Comparison of ENCODE assay signal across 9 mouse cellular contexts in genomic region chr1:153846867-153847266, GRCm38 (mm10). TPM values are rescaled to one million over a fixed set of nuclear protein-coding genes. Genes with fewer than 3 reads are reported as not detected.
DNase-seq lines count a peak whose midpoint lies in the region; ATAC-seq and TF ChIP-seq lines count a peak whose summit lies in the region.
"Had no signal": no experiment of that assay in that cellular context is flagged by ENCODE, and none has a peak within 500 bp of the region (broad histone marks: within the 10 kb centered on the region; RNA-seq: fewer than 3 reads in every experiment).

No protein-coding gene starts in this region.

- peak; percentile 18; the same call in 1 of the 2 replicates for TF ChIP-seq CTCF in liver, adult 2 months (IDR thresholded peaks at IDR 0.05; ENCODE audit: low read depth, low read length)
- no peak for TF ChIP-seq CTCF in embryonic fibroblast, embryonic 13.5 days (IDR thresholded peaks at IDR 0.05; ENCODE audit: borderline replicate concordance, insufficient read depth, low read length)

- no peaks in the 10 kb centered on the region for H3K36me3 ChIP-seq in liver, adult 2 months (ENCODE audit: control insufficient read depth, insufficient read depth, low read length)
- H3K36me3 ChIP-seq in liver, embryonic 11.5 days (ENCODE audit: control insufficient read depth, insufficient read depth, low read length), result no peaks in the 10 kb centered on the region
- H3K36me3 ChIP-seq in neural tube, embryonic 11.5 days (ENCODE audit: control insufficient read depth, insufficient read depth, low read length), result no peaks in the 10 kb centered on the region
- no peaks in the 10 kb centered on the region for H3K36me3 ChIP-seq in kidney, embryonic 15.5 days

- WGBS in liver, adult 2 months, result 28% methylated on average over 6 of the region's 6 CpGs
- WGBS in liver, embryonic 11.5 days, result 22% methylated on average over 6 of the region's 6 CpGs
- WGBS in neural tube, embryonic 11.5 days, result 32% methylated on average over 6 of the region's 6 CpGs
- WGBS in kidney, embryonic 15.5 days, result 30% methylated on average over 6 of the region's 6 CpGs

- H3K9me3 ChIP-seq in liver, embryonic 11.5 days (ENCODE audit: control insufficient read depth, low read length), result no peaks in the 10 kb centered on the region
- H3K9me3 ChIP-seq in neural tube, embryonic 11.5 days (ENCODE audit: control insufficient read depth, low read length), result no peaks in the 10 kb centered on the region
- no peaks in the 10 kb centered on the region for H3K9me3 ChIP-seq in kidney, embryonic 15.5 days (replicated peaks)

- H3K4me3 ChIP-seq in liver, adult 2 months (ENCODE audit: insufficient read depth, low read depth, low read length), result no peak overlapping the region
- H3K4me3 ChIP-seq in liver, embryonic 11.5 days (ENCODE audit: low read depth, low read length), result no peak overlapping the region
- H3K4me3 ChIP-seq in embryonic fibroblast, embryonic 13.5 days (ENCODE audit: insufficient read depth, low read length), result no peak overlapping the region
- no peak overlapping the region for H3K4me3 ChIP-seq in neural tube, embryonic 11.5 days (ENCODE audit: low read depth, low read length)
- no peak overlapping the region for H3K4me3 ChIP-seq in kidney, embryonic 15.5 days (replicated peaks)

- H3K79me2 ChIP-seq in liver, adult 2 months (ENCODE audit: control insufficient read depth, insufficient read depth, low read length), result no peaks in the 10 kb centered on the region

- no peaks in the 10 kb centered on the region for H3K27me3 ChIP-seq in liver, adult 2 months (ENCODE audit: control insufficient read depth, insufficient read depth, low read length)
- H3K27me3 ChIP-seq in liver, embryonic 11.5 days (replicated peaks; ENCODE audit: control insufficient read depth, insufficient read depth, low read length), result no peaks in the 10 kb centered on the region
- H3K27me3 ChIP-seq in neural tube, embryonic 11.5 days (ENCODE audit: control insufficient read depth, insufficient read depth, low read length), result no peaks in the 10 kb centered on the region
- H3K27me3 ChIP-seq in kidney, embryonic 15.5 days, result no peaks in the 10 kb centered on the region

- TF ChIP-seq POLR2A in liver, adult 2 months (IDR thresholded peaks at IDR 0.05; ENCODE audit: extremely low read depth, insufficient read depth, low read length), result no peak
- TF ChIP-seq POLR2A in embryonic fibroblast, embryonic 13.5 days (IDR thresholded peaks at IDR 0.05; ENCODE audit: low read depth, low read length), result no peak

- no peak overlapping the region; the same call in 1 of the 2 replicates for H3K9ac ChIP-seq in liver, adult 2 months (ENCODE audit: low read depth, low read length)
- no peak overlapping the region for H3K9ac ChIP-seq in liver, embryonic 11.5 days (ENCODE audit: low read depth, low read length)
- H3K9ac ChIP-seq in neural tube, embryonic 11.5 days (ENCODE audit: low read length), result no peak overlapping the region
- no peak overlapping the region for H3K9ac ChIP-seq in kidney, embryonic 15.5 days

- no peak overlapping the region for H3K4me2 ChIP-seq in liver, embryonic 11.5 days
- H3K4me2 ChIP-seq in neural tube, embryonic 11.5 days (ENCODE audit: low read depth), result no peak overlapping the region
- no peak overlapping the region for H3K4me2 ChIP-seq in kidney, embryonic 15.5 days

- no peak for ATAC-seq in liver, embryonic 11.5 days (replicated peaks; ENCODE audit: low FRiP score)
- no peak for ATAC-seq in neural tube, embryonic 11.5 days (ENCODE audit: insufficient read depth, low FRiP score, low TSS enrichment)
- no peak for ATAC-seq in kidney, embryonic 15.5 days (replicated peaks; ENCODE audit: low FRiP score)

- H3K27ac ChIP-seq in liver, adult 2 months (replicated peaks; ENCODE audit: insufficient read depth, low read depth, low read length), result no peak overlapping the region
- H3K27ac ChIP-seq in liver, embryonic 11.5 days (ENCODE audit: low read depth, low read length), result no peak overlapping the region
- H3K27ac ChIP-seq in embryonic fibroblast, embryonic 13.5 days (ENCODE audit: insufficient read depth, low read length), result peak overlapping the region; percentile 70
- no peak overlapping the region for H3K27ac ChIP-seq in neural tube, embryonic 11.5 days (ENCODE audit: low read depth, low read length)
- H3K27ac ChIP-seq in kidney, embryonic 15.5 days, result no peak overlapping the region

- H3K4me1 ChIP-seq in liver, adult 2 months (ENCODE audit: control insufficient read depth, insufficient read depth, low read length), result no peaks in the 10 kb centered on the region
- no peaks in the 10 kb centered on the region for H3K4me1 ChIP-seq in liver, embryonic 11.5 days (replicated peaks; ENCODE audit: control insufficient read depth, insufficient read depth, low read length)
- H3K4me1 ChIP-seq in embryonic fibroblast, embryonic 13.5 days (ENCODE audit: control insufficient read depth, insufficient read depth, low read length), result peaks cover 7% of the 10 kb centered on the region
- no peaks in the 10 kb centered on the region for H3K4me1 ChIP-seq in neural tube, embryonic 11.5 days (ENCODE audit: control insufficient read depth, insufficient read depth, low read length)
- H3K4me1 ChIP-seq in kidney, embryonic 15.5 days, result no peaks in the 10 kb centered on the region

- DNase-seq in adrenal gland, postnatal 10 days, result peak; percentile 3
- DNase-seq in adrenal gland, adult 18-20 months (ENCODE audit: low spot score in 2 of 2), result no peak
- peak; percentile 30 for DNase-seq in liver, adult 2 months (ENCODE audit: extremely low read depth, low read depth, low spot score)
- DNase-seq in liver, embryonic 11.5 days (ENCODE audit: low spot score), result no peak
- DNase-seq in neural tube, embryonic 11.5 days (ENCODE audit: low spot score), result peak; percentile 31
- DNase-seq in urinary bladder, postnatal 14 days (ENCODE audit: low spot score), result no peak

RNA-seq across cellular contexts. Expression of gene Rgsl1, which starts 2.9 kb away (rescaled TPM):
- under 1 TPM in 1 of 2 experiments, not detected in 1; 0.12 TPM for total RNA-seq in adrenal gland, postnatal 10 days (2021)
- total RNA-seq in adrenal gland, adult 18-20 months (2021), result under 1 TPM in 1 of 2 experiments, not detected in 1; 0.29 TPM
- total RNA-seq in liver, adult 2 months (2014; rRNA removed), result 0.09 TPM in 1 of 2 replicates, not detected in the other
- polyA plus RNA-seq in liver, adult 2 months (2012; rRNA removed), result not detected in 2 replicates
- polyA plus RNA-seq in liver, embryonic 11.5 days (2014; fragmentation: Nextera tagmentation; extraction: Ambion mirVana), result 0.07 TPM in 1 of 2 replicates, not detected in the other
- not detected in 2 replicates for polyA plus RNA-seq in embryonic fibroblast, embryonic 13.5 days (2011; ENCODE audit: insufficient read length, low read depth, missing spikeins)
- not detected in 2 replicates for polyA plus RNA-seq in neural tube, embryonic 11.5 days (2014; fragmentation: Nextera tagmentation; extraction: Ambion mirVana)
- polyA plus RNA-seq in kidney, embryonic 15.5 days (2015; fragmentation: Nextera tagmentation; extraction: Ambion mirVana), result not detected in 2 replicates

RNA-seq across cellular contexts. Expression of gene Teddm1b, which starts 27.3 kb away (rescaled TPM):
- total RNA-seq in adrenal gland, postnatal 10 days (2021), result not detected
- not detected for total RNA-seq in adrenal gland, adult 18-20 months (2021)
- 0.07 and 0.09 TPM in 2 replicates for total RNA-seq in liver, adult 2 months (2014; rRNA removed)
- 0.10 TPM in 2 replicates for polyA plus RNA-seq in liver, adult 2 months (2012; rRNA removed)
- polyA plus RNA-seq in liver, embryonic 11.5 days (2014; fragmentation: Nextera tagmentation; extraction: Ambion mirVana), result 0.40 and 0.49 TPM in 2 replicates
- not detected in 2 replicates for polyA plus RNA-seq in embryonic fibroblast, embryonic 13.5 days (2011; ENCODE audit: insufficient read length, low read depth, missing spikeins)
- 0.12 and 0.55 TPM in 2 replicates for polyA plus RNA-seq in neural tube, embryonic 11.5 days (2014; fragmentation: Nextera tagmentation; extraction: Ambion mirVana)
- 0.37 and 0.47 TPM in 2 replicates for polyA plus RNA-seq in kidney, embryonic 15.5 days (2015; fragmentation: Nextera tagmentation; extraction: Ambion mirVana)
- total RNA-seq: layer of hippocampus, adult 18-20 months had no signal

RNA-seq across cellular contexts. Expression of gene Teddm1a, which starts 44.7 kb away (rescaled TPM):
- not detected for total RNA-seq in adrenal gland, postnatal 10 days (2021)
- total RNA-seq in adrenal gland, adult 18-20 months (2021), result not detected
- total RNA-seq in liver, adult 2 months (2014; rRNA removed), result not detected in 2 replicates
- polyA plus RNA-seq in liver, adult 2 months (2012; rRNA removed), result not detected in 2 replicates
- polyA plus RNA-seq in liver, embryonic 11.5 days (2014; fragmentation: Nextera tagmentation; extraction: Ambion mirVana), result not detected in 2 replicates
- polyA plus RNA-seq in embryonic fibroblast, embryonic 13.5 days (2011; ENCODE audit: insufficient read length, low read depth, missing spikeins), result not detected in 2 replicates
- not detected in 2 replicates for polyA plus RNA-seq in neural tube, embryonic 11.5 days (2014; fragmentation: Nextera tagmentation; extraction: Ambion mirVana)
- polyA plus RNA-seq in kidney, embryonic 15.5 days (2015; fragmentation: Nextera tagmentation; extraction: Ambion mirVana), result not detected in 2 replicates
- total RNA-seq: layer of hippocampus, adult 18-20 months had no signal

RNA-seq across cellular contexts. Expression of gene Glul, which starts 52.9 kb away (rescaled TPM):
- 100 to 1,000 TPM; 423 to 903 TPM for total RNA-seq in adrenal gland, postnatal 10 days (2021)
- total RNA-seq in adrenal gland, adult 18-20 months (2021), result 1,000 to 10,000 TPM; 1,052 to 1,177 TPM
- total RNA-seq in liver, adult 2 months (2014; rRNA removed), result 370 and 719 TPM in 2 replicates
- polyA plus RNA-seq in liver, adult 2 months (2012; rRNA removed), result 620 and 776 TPM in 2 replicates
- polyA plus RNA-seq in liver, embryonic 11.5 days (2014; fragmentation: Nextera tagmentation; extraction: Ambion mirVana), result 129 and 146 TPM in 2 replicates
- 19.1 and 20.6 TPM in 2 replicates for polyA plus RNA-seq in embryonic fibroblast, embryonic 13.5 days (2011; ENCODE audit: insufficient read length, low read depth, missing spikeins)
- 132 and 134 TPM in 2 replicates for polyA plus RNA-seq in neural tube, embryonic 11.5 days (2014; fragmentation: Nextera tagmentation; extraction: Ambion mirVana)
- 130 and 142 TPM in 2 replicates for polyA plus RNA-seq in kidney, embryonic 15.5 days (2015; fragmentation: Nextera tagmentation; extraction: Ambion mirVana)

RNA-seq across cellular contexts. Expression of gene Teddm2, which starts 53.2 kb away (rescaled TPM):
- total RNA-seq in adrenal gland, postnatal 10 days (2021), result under 1 TPM; 0.36 to 0.45 TPM
- under 1 TPM; 0.19 to 0.23 TPM for total RNA-seq in adrenal gland, adult 18-20 months (2021)
- 0.20 and 0.83 TPM in 2 replicates for total RNA-seq in liver, adult 2 months (2014; rRNA removed)
- polyA plus RNA-seq in liver, adult 2 months (2012; rRNA removed), result 0.37 and 0.80 TPM in 2 replicates
- 0.21 and 0.45 TPM in 2 replicates for polyA plus RNA-seq in liver, embryonic 11.5 days (2014; fragmentation: Nextera tagmentation; extraction: Ambion mirVana)
- polyA plus RNA-seq in embryonic fibroblast, embryonic 13.5 days (2011; ENCODE audit: insufficient read length, low read depth, missing spikeins), result not detected in 2 replicates
- polyA plus RNA-seq in neural tube, embryonic 11.5 days (2014; fragmentation: Nextera tagmentation; extraction: Ambion mirVana), result 0.49 and 0.57 TPM in 2 replicates
- polyA plus RNA-seq in kidney, embryonic 15.5 days (2015; fragmentation: Nextera tagmentation; extraction: Ambion mirVana), result 0.45 and 0.62 TPM in 2 replicates

Comparison
In these comparisons a context has a peak if more than half of its experiments do, and no peak if none do; other contexts are left out.
1. DNase-seq: peak in adrenal gland, postnatal 10 days (single experiment), liver, adult 2 months (single experiment) and neural tube, embryonic 11.5 days (single experiment); none in adrenal gland, adult 18-20 months (0 of 2), liver, embryonic 11.5 days (single experiment) and urinary bladder, postnatal 14 days (single experiment).